Mouse (Mus musculus) kidney, embryonic 16.5 days (tissue): ENCODE results near the gene Pcnt. TPM values are rescaled to one million over a fixed set of nuclear protein-coding genes. Genes with fewer than 3 reads are reported as not detected.

Experiments
- ATAC-seq: fragments of 200-750 bp; cut with Nextera tagmentation; 2 replicates; pipeline ENCODE4 v1.8.0; 2017; ENCODE audit warnings: moderate TSS enrichment; ENCODE audit not compliant: low FRiP score, low TSS enrichment
- H3K27ac ChIP-seq: fragments of 300-500 bp; sonication (generic); 2 replicates; pipeline ENCODE4 v1.5.1; 2014; ENCODE audit warnings: low read length
- H3K27me3 ChIP-seq: fragments of 300-500 bp; sonication (generic); 2 replicates; pipeline ENCODE4 v1.6.1; 2014; ENCODE audit warnings: low read length, control low read depth, mixed read lengths; ENCODE audit not compliant: insufficient read depth
- H3K36me3 ChIP-seq: fragments of 300-500 bp; sonication (generic); 2 replicates; pipeline ENCODE4 v1.6.1; 2014; ENCODE audit warnings: low read length, control low read depth, mixed read lengths; ENCODE audit not compliant: insufficient read depth
- H3K4me1 ChIP-seq: fragments of 300-500 bp; sonication (generic); 2 replicates; pipeline ENCODE4 v1.6.1; 2014; ENCODE audit warnings: low read length, control low read depth, mixed read lengths; ENCODE audit not compliant: insufficient read depth
- H3K4me2 ChIP-seq: fragments of 300-500 bp; sonication (generic); replicated peaks from 2 replicates; pipeline ENCODE4 v1.6.1; 2014; ENCODE audit warnings: low read depth, low read length
- H3K4me3 ChIP-seq: fragments of 300-500 bp; sonication (generic); 2 replicates; pipeline ENCODE4 v1.5.1; 2014; ENCODE audit warnings: mild to moderate bottlenecking, low read length
- H3K9ac ChIP-seq: fragments of 300-500 bp; sonication (generic); replicated peaks from 2 replicates; pipeline ENCODE4 v1.6.1; 2014; ENCODE audit warnings: low read length
- H3K9me3 ChIP-seq: fragments of 300-500 bp; sonication (generic); 2 replicates; pipeline ENCODE4 v1.6.1; 2016; ENCODE audit warnings: low read length, control low read depth
- WGBS: fragments of 180-500 bp; shearing (Covaris S2); extraction: QIAGEN DNeasy Blood & Tissue Kit; methylation state at CpG from one replicate; pipeline ENCODE4 v1.1.7; 2014; 5-methylcytosine and 5-hydroxymethylcytosine counted together
- polyA plus RNA-seq: library from polyadenylated mRNA; unstranded; fragments of >200 nt; fragmentation: Nextera tagmentation; extraction: Ambion mirVana; gene quantifications from 2 replicates; pipeline ENCODE4 v1.2.1, GENCODE M21; 2015

Pcnt gene
- polyA plus RNA-seq, 1 experiment from 2014 or later, result 15.3 TPM

- ATAC-seq, result no peak
- Histone ChIP-seq H3K27me3 (no peaks in the 10 kb centered on the region), H3K27ac (no peak overlapping the region), H3K9ac (no peak overlapping the region), H3K4me3 (no peak overlapping the region), H3K4me1 (no peaks in the 10 kb centered on the region), H3K4me2 (no peak overlapping the region), H3K9me3 (no peaks in the 10 kb centered on the region), H3K36me3 (peaks cover 83% of the 10 kb centered on the region)
- WGBS, result 92% methylated on average over 7 of the region's 7 CpGs
Observed at GRCm38 (mm10) chr10:76425674-76426073, 16.9 kb downstream of the Pcnt start.

- H3K27ac ChIP-seq, result no peak overlapping the region
- H3K36me3 ChIP-seq, result peaks cover 63% of the 10 kb centered on the region
- WGBS, result 81% methylated on average over 12 of the region's 12 CpGs
- no peaks in the 10 kb centered on the region for H3K4me1 ChIP-seq
- H3K9ac ChIP-seq, result no peak overlapping the region
- no peak overlapping the region for H3K4me2 ChIP-seq
- no peaks in the 10 kb centered on the region for H3K9me3 ChIP-seq
- H3K4me3 ChIP-seq, result no peak overlapping the region
- no peaks in the 10 kb centered on the region for H3K27me3 ChIP-seq
- ATAC-seq, result no peak
Observed at GRCm38 (mm10) chr10:76416811-76417210, 25.8 kb downstream of the Pcnt start.

- Histone ChIP-seq H3K27ac (no peak overlapping the region), H3K4me1 (no peaks in the 10 kb centered on the region), H3K4me3 (no peak overlapping the region), H3K4me2 (no peak overlapping the region), H3K36me3 (peaks cover 68% of the 10 kb centered on the region), H3K27me3 (no peaks in the 10 kb centered on the region), H3K9me3 (no peaks in the 10 kb centered on the region), H3K9ac (no peak overlapping the region)
- WGBS, result 74% methylated on average over 10 of the region's 10 CpGs
- ATAC-seq, result no peak
Observed at GRCm38 (mm10) chr10:76408520-76408919, 34.1 kb downstream of the Pcnt start.

- 91% methylated on average over 12 of the region's 12 CpGs for WGBS
- Histone ChIP-seq H3K9ac (no peak overlapping the region), H3K27me3 (no peaks in the 10 kb centered on the region), H3K4me2 (no peak overlapping the region), H3K4me3 (no peak overlapping the region), H3K4me1 (no peaks in the 10 kb centered on the region), H3K9me3 (no peaks in the 10 kb centered on the region), H3K27ac (no peak overlapping the region), H3K36me3 (peaks cover 50% of the 10 kb centered on the region)
- no peak for ATAC-seq
Observed at GRCm38 (mm10) chr10:76392596-76392995, 50.0 kb downstream of the Pcnt start.

- Histone ChIP-seq H3K4me2 (no peak overlapping the region), H3K9ac (no peak overlapping the region), H3K27ac (no peak overlapping the region), H3K9me3 (no peaks in the 10 kb centered on the region), H3K27me3 (no peaks in the 10 kb centered on the region), H3K36me3 (peaks cover 53% of the 10 kb centered on the region), H3K4me3 (no peak overlapping the region), H3K4me1 (no peaks in the 10 kb centered on the region)
- no peak for ATAC-seq
- WGBS, result 86% methylated on average over 9 of the region's 9 CpGs
Observed at GRCm38 (mm10) chr10:76391786-76392185, 50.8 kb downstream of the Pcnt start.

- Histone ChIP-seq H3K9me3 (no peaks in the 10 kb centered on the region), H3K4me3 (no peak overlapping the region), H3K9ac (no peak overlapping the region), H3K36me3 (peaks cover 59% of the 10 kb centered on the region), H3K4me2 (no peak overlapping the region), H3K27me3 (no peaks in the 10 kb centered on the region), H3K27ac (no peak overlapping the region), H3K4me1 (no peaks in the 10 kb centered on the region)
- 95% methylated on average over 9 of the region's 9 CpGs for WGBS
- ATAC-seq, result no peak
Observed at GRCm38 (mm10) chr10:76391166-76391565, 51.4 kb downstream of the Pcnt start.

- WGBS, result 95% methylated on average over 18 of the region's 18 CpGs
- no peaks in the 10 kb centered on the region for H3K4me1 ChIP-seq
- no peaks in the 10 kb centered on the region for H3K9me3 ChIP-seq
- H3K4me2 ChIP-seq, result no peak overlapping the region
- no peaks in the 10 kb centered on the region for H3K27me3 ChIP-seq
- H3K36me3 ChIP-seq, result peaks cover 36% of the 10 kb centered on the region
- ATAC-seq, result no peak
- H3K27ac ChIP-seq, result no peak overlapping the region
- no peak overlapping the region for H3K4me3 ChIP-seq
- H3K9ac ChIP-seq, result no peak overlapping the region
Observed at GRCm38 (mm10) chr10:76374981-76375380, 67.6 kb downstream of the Pcnt start.

GRCm38 (mm10) chr10:76371736-76372135 lies 70.8 kb downstream of the Pcnt start:
- no peak for ATAC-seq
- no peaks in the 10 kb centered on the region for H3K9me3 ChIP-seq
- peaks cover 54% of the 10 kb centered on the region for H3K36me3 ChIP-seq
- no peak overlapping the region for H3K4me3 ChIP-seq
- H3K9ac ChIP-seq, result no peak overlapping the region
- 74% methylated on average over 3 of the region's 3 CpGs for WGBS
- H3K27me3 ChIP-seq, result no peaks in the 10 kb centered on the region
- H3K27ac ChIP-seq, result no peak overlapping the region
- no peaks in the 10 kb centered on the region for H3K4me1 ChIP-seq
- no peak overlapping the region for H3K4me2 ChIP-seq

- no peak overlapping the region for H3K4me3 ChIP-seq
- H3K36me3 ChIP-seq, result peaks cover 61% of the 10 kb centered on the region
- H3K27ac ChIP-seq, result no peak overlapping the region
- no peak overlapping the region for H3K9ac ChIP-seq
- ATAC-seq, result no peak
- H3K4me2 ChIP-seq, result no peak overlapping the region
- H3K4me1 ChIP-seq, result no peaks in the 10 kb centered on the region
- 89% methylated on average over 13 of the region's 13 CpGs for WGBS
- no peaks in the 10 kb centered on the region for H3K9me3 ChIP-seq
- no peaks in the 10 kb centered on the region for H3K27me3 ChIP-seq
Observed at GRCm38 (mm10) chr10:76368766-76369165, 73.8 kb downstream of the Pcnt start.

GRCm38 (mm10) chr10:76363233-76363632 lies 79.4 kb downstream of the Pcnt start:
- H3K4me1 ChIP-seq, result no peaks in the 10 kb centered on the region
- no peak overlapping the region for H3K27ac ChIP-seq
- no peaks in the 10 kb centered on the region for H3K27me3 ChIP-seq
- no peaks in the 10 kb centered on the region for H3K9me3 ChIP-seq
- H3K4me3 ChIP-seq, result no peak overlapping the region
- ATAC-seq, result no peak
- H3K36me3 ChIP-seq, result peaks cover 35% of the 10 kb centered on the region
- H3K9ac ChIP-seq, result no peak overlapping the region
- H3K4me2 ChIP-seq, result no peak overlapping the region
- WGBS, result 72% methylated on average over 3 of the region's 3 CpGs

GRCm38 (mm10) chr10:76358468-76358867 lies 84.1 kb downstream of the Pcnt start:
- H3K36me3 ChIP-seq, result peaks cover 36% of the 10 kb centered on the region
- H3K9ac ChIP-seq, result no peak overlapping the region
- no peaks in the 10 kb centered on the region for H3K4me1 ChIP-seq
- no peak overlapping the region for H3K27ac ChIP-seq
- no peaks in the 10 kb centered on the region for H3K9me3 ChIP-seq
- 83% methylated on average over 5 of the region's 5 CpGs for WGBS
- H3K4me2 ChIP-seq, result no peak overlapping the region
- ATAC-seq, result no peak
- H3K27me3 ChIP-seq, result no peaks in the 10 kb centered on the region
- H3K4me3 ChIP-seq, result no peak overlapping the region
